Mouse (Mus musculus) embryonic facial prominence, embryonic 10.5 days (tissue): Measurements from ENCODE around the gene Wdr20. TPM values are rescaled to one million over a fixed set of nuclear protein-coding genes. Genes with fewer than 3 reads are reported as not detected.

Source experiments
- DNase-seq: peaks from one replicate; pipeline ENCODE4 v3.0.0-alpha.2; 2017; ENCODE audit warnings: low spot score
- H3K27ac ChIP-seq: fragments of 300-500 bp; sonication (generic); replicated peaks from 2 replicates; pipeline ENCODE4 v1.5.1; 2016; ENCODE audit warnings: mild to moderate bottlenecking
- H3K27me3 ChIP-seq: fragments of 300-500 bp; sonication (generic); replicated peaks from 2 replicates; pipeline ENCODE4 v1.6.1; 2016; ENCODE audit warnings: low read depth, mild to moderate bottlenecking; ENCODE audit not compliant: poor library complexity, severe bottlenecking
- H3K36me3 ChIP-seq: fragments of 300-500 bp; sonication (generic); replicated peaks from 2 replicates; pipeline ENCODE4 v1.6.1; 2016; ENCODE audit warnings: mild to moderate bottlenecking, moderate library complexity
- H3K4me1 ChIP-seq: fragments of 300-500 bp; sonication (generic); 2 replicates; pipeline ENCODE4 v1.6.1; 2016
- H3K4me3 ChIP-seq: fragments of 300-500 bp; sonication (generic); 2 replicates; pipeline ENCODE4 v1.5.1; 2016; ENCODE audit warnings: mild to moderate bottlenecking, moderate library complexity
- H3K9me3 ChIP-seq: fragments of 300-500 bp; sonication (generic); 2 replicates; pipeline ENCODE4 v1.6.1; 2016; ENCODE audit warnings: mild to moderate bottlenecking
- WGBS: fragments of 180-500 bp; shearing (Covaris S2); methylation state at CpG from one replicate; pipeline ENCODE4 v1.1.7; 2016; 5-methylcytosine and 5-hydroxymethylcytosine counted together
- polyA plus RNA-seq: library from polyadenylated mRNA; unstranded; fragments of >200 nt; fragmentation: Nextera tagmentation; extraction: Ambion mirVana; gene quantifications from 2 replicates; pipeline ENCODE4 v1.2.1, GENCODE M21; 2016

Gene Wdr20
- polyA plus RNA-seq, 1 experiment from 2014 or later, result 24.1 TPM

- no peaks in the 10 kb centered on the region for H3K36me3 ChIP-seq
- H3K27me3 ChIP-seq, result peaks cover 4% of the 10 kb centered on the region
- DNase-seq, result peak; percentile 96
- WGBS, result under 1% methylated on average over 71 of the region's 71 CpGs
- H3K27ac ChIP-seq, result peak within 1 kb of the TSS; percentile 75
- peak within 1 kb of the TSS; percentile 85 for H3K4me3 ChIP-seq
- peaks cover 36% of the 10 kb centered on the region for H3K4me1 ChIP-seq
- no peaks in the 10 kb centered on the region for H3K9me3 ChIP-seq
These were observed 102.8 kb downstream of the Wdr20 start, which contains the start of gene Mok for GRCm38 (mm10) chr12:110840348-110841198. Gene Mok (minus strand): TSS chr12:110840939.

- Histone ChIP-seq H3K9me3 (no peaks in the 10 kb centered on the region), H3K36me3 (no peaks in the 10 kb centered on the region), H3K27ac (no peak overlapping the region), H3K27me3 (peaks cover 17% of the 10 kb centered on the region), H3K4me3 (no peak overlapping the region), H3K4me1 (peaks cover 40% of the 10 kb centered on the region)
- no peak for DNase-seq
- WGBS, result 68% methylated on average over 5 of the region's 5 CpGs
These were observed 104.2 kb downstream of the Wdr20 start for GRCm38 (mm10) chr12:110841731-110842493.

- H3K27ac ChIP-seq, result no peak overlapping the region
- H3K27me3 ChIP-seq, result peaks cover 27% of the 10 kb centered on the region
- DNase-seq, result peak; percentile 87
- peak overlapping the region; percentile 65 for H3K4me3 ChIP-seq
- no peaks in the 10 kb centered on the region for H3K36me3 ChIP-seq
- 20% methylated on average over 32 of the region's 32 CpGs for WGBS
- no peaks in the 10 kb centered on the region for H3K9me3 ChIP-seq
- peaks cover 31% of the 10 kb centered on the region for H3K4me1 ChIP-seq
These were observed 105.7 kb downstream of the Wdr20 start for GRCm38 (mm10) chr12:110843194-110844048.

- no peak for DNase-seq
- H3K9me3 ChIP-seq, result no peaks in the 10 kb centered on the region
- H3K4me3 ChIP-seq, result peak overlapping the region; percentile 65
- H3K27me3 ChIP-seq, result peaks cover 32% of the 10 kb centered on the region
- peaks cover 33% of the 10 kb centered on the region for H3K4me1 ChIP-seq
- WGBS, result 1% methylated on average over 42 of the region's 42 CpGs
- no peaks in the 10 kb centered on the region for H3K36me3 ChIP-seq
- peak overlapping the region; percentile 51; the same call in 1 of the 2 replicates for H3K27ac ChIP-seq
These were observed 106.7 kb downstream of the Wdr20 start for GRCm38 (mm10) chr12:110844227-110845130.

DNA sequence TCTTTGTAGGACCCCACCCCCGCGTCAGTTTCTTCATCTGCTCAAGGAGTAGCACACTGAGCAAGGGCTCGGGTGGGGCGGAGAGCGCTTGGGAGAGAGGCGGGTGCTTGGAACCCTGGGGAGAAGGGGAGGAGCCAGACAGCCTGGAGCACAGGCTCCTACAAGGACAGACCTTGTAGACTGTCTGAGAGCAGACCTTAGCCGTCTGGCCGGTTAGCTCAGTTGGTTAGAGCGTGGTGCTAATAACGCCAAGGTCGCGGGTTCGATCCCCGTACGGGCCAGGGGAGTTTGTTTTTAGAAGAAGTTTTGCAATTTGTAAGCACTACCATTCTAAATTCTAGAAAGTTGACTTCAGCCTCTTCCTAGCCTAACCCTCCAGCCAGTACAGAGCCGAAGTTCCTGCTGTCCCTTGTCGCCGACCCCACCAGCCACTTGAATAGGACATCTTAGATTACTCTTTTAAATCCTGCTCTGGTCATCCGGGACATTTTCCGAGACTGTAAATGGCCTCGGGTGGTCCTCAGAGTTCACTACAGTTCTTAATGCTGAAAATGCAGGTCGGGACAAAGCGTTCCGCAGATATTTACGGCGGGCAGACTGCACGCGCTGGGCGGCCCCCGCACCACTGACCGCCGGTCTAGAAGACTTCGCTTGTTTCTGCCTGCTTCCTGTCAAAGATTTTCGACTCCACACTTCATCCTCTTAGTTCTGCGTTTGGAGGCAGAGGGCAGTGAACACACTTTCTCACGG is 107.6 kb downstream of the Wdr20 start:
- Histone ChIP-seq H3K27ac (peak overlapping the region; percentile 51), H3K9me3 (no peaks in the 10 kb centered on the region), H3K27me3 (peaks cover 32% of the 10 kb centered on the region), H3K4me1 (peaks cover 29% of the 10 kb centered on the region), H3K36me3 (no peaks in the 10 kb centered on the region), H3K4me3 (peak overlapping the region; percentile 65)
- whole genome bisulfite sequencing, result under 1% methylated on average over 36 of the region's 36 CpGs
- peak; percentile 94 for DNase-seq

DNA sequence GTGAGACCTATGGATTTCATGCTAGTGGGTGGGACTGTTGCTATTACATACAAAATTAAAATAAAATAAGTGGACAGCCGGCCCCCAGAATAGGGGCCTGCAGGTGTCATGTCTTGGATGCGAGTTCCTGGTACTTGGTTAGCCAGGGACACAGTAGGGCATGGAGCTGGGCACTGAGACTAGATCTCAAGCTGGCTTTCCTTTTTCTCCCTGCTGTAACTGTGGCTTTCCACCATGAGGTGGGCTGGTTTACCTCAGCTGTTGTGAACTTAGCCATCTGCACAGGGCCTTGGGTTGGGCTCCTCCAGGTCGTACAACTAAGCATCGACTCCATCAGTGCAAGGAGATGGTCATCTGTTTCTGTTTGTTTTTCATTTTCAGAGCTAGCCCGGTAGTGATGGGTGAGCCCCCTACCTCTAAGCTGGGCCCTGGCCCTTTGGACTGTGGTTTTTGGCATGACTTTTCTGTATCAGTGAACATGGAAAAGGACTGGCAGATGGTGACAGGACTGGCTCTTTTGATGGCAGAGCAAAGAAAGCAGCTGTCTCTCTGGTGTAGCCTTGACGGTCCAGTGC is 108.5 kb downstream of the Wdr20 start:
- H3K4me3 ChIP-seq, result peak overlapping the region; percentile 65

DNA sequence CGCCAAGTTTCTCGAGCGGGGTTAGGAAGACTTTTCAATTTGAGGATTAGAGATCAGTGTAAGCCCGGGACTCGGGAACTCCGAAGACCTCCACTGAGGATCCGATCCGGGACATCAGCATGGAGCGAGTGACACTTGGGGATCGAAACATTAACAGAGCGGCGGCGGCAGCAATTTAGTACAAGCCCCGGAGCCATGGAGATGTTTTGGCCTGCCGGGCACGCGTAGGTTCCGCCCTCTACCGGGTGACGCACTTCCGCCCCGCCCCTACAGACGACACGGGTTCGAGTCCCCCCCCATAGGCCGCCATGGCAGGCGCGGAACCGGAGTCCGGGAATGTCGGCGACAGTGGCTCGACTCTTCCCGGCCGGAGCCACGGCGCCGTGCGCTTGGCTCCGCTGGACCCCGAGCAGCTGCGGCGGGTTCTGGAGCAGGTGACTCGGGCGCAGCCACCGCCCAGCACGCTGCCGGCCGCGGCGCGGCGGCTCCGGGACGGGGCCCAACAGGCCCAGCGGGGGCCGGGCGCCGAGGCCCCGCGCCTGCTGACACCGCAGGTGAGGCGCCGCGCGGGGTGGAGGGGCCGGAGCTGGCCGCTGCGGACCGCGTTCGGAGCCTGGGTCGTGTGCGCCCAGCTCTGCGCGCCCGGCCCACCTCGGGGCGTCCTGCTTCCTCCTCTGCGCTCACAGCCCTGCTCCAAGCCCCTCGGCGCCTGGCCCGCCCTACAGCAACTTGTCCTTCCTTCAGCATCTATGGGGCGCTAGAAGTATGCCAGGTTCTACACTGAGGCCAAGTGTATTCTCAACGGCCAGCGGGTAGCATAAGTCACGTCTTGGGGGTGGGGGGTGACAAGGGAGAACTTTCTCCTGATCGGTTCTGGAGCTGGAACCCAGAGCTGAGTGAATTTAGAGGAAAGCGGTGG is 112.5 kb downstream of the Wdr20 start, which contains the start of gene Zfp839:
TSS of gene Zfp839 (plus strand) at position 244 of the 919 bp plus-strand sequence.
- H3K27me3 ChIP-seq, result peaks cover 27% of the 10 kb centered on the region
- DNase-seq, result peak; percentile 90
- peak within 1 kb of the TSS; percentile 95 for H3K27ac ChIP-seq
- no peaks in the 10 kb centered on the region for H3K9me3 ChIP-seq
- peaks cover 28% of the 10 kb centered on the region for H3K4me1 ChIP-seq
- H3K4me3 ChIP-seq, result peak within 1 kb of the TSS; percentile 96
- WGBS, result under 1% methylated on average over 89 of the region's 89 CpGs
- H3K36me3 ChIP-seq, result peaks cover 5% of the 10 kb centered on the region

More for the DNA sequence above, 108.5 kb downstream of the Wdr20 start:
- H3K9me3 ChIP-seq, result no peaks in the 10 kb centered on the region
- H3K4me1 ChIP-seq, result peaks cover 37% of the 10 kb centered on the region
- H3K36me3 ChIP-seq, result no peaks in the 10 kb centered on the region
- H3K27ac ChIP-seq, result no peak overlapping the region
- peaks cover 32% of the 10 kb centered on the region for H3K27me3 ChIP-seq
- 76% methylated on average over 6 of the region's 6 CpGs for WGBS
- no peak for DNase-seq

GRCm38 (mm10) chr12:110850929-110851256 is 113.1 kb downstream of the Wdr20 start:
- H3K4me3 ChIP-seq, result peak overlapping the region; percentile 96
- peak overlapping the region; percentile 95 for H3K27ac ChIP-seq
- peaks cover 22% of the 10 kb centered on the region for H3K4me1 ChIP-seq
- WGBS, result 17% methylated on average over 9 of the region's 9 CpGs
- no peaks in the 10 kb centered on the region for H3K9me3 ChIP-seq
- peaks cover 25% of the 10 kb centered on the region for H3K27me3 ChIP-seq
- DNase-seq, result no peak
- peaks cover 11% of the 10 kb centered on the region for H3K36me3 ChIP-seq

- no peak for DNase-seq
- peaks cover 15% of the 10 kb centered on the region for H3K36me3 ChIP-seq
- peaks cover 17% of the 10 kb centered on the region for H3K4me1 ChIP-seq
- no peaks in the 10 kb centered on the region for H3K9me3 ChIP-seq
- 88% methylated on average over 12 of the region's 12 CpGs for WGBS
- no peak overlapping the region for H3K27ac ChIP-seq
- H3K4me3 ChIP-seq, result peak overlapping the region; percentile 96
- H3K27me3 ChIP-seq, result peaks cover 20% of the 10 kb centered on the region
These were observed 113.7 kb downstream of the Wdr20 start for GRCm38 (mm10) chr12:110851414-110851813.

GRCm38 (mm10) chr12:110851923-110852322 is 114.2 kb downstream of the Wdr20 start:
- Histone ChIP-seq H3K9me3 (no peaks in the 10 kb centered on the region), H3K36me3 (peaks cover 15% of the 10 kb centered on the region), H3K4me3 (no peak overlapping the region), H3K27ac (no peak overlapping the region), H3K27me3 (peaks cover 15% of the 10 kb centered on the region), H3K4me1 (peaks cover 18% of the 10 kb centered on the region)
- 85% methylated on average over 1 of the region's 1 CpGs for WGBS
- DNase-seq, result no peak
